Mouse (Mus musculus) liver, embryonic 15.5 days (tissue): ENCODE data around the gene 3110082I17Rik. TPM values are rescaled to one million over a fixed set of nuclear protein-coding genes. Genes with fewer than 3 reads are reported as not detected.

ENCODE experiments used
- ATAC-seq: fragments of 200-750 bp; cut with Nextera tagmentation; 2 replicates; pipeline ENCODE4 v1.8.0; 2017; ENCODE audit warnings: moderate number of reproducible peaks, mild to moderate bottlenecking, moderate library complexity; ENCODE audit not compliant: insufficient read depth
- H3K27ac ChIP-seq: fragments of 300-500 bp; sonication (generic); replicated peaks from 2 replicates; pipeline ENCODE4 v1.5.1; 2015; ENCODE audit warnings: mild to moderate bottlenecking, inconsistent platforms
- H3K27me3 ChIP-seq: fragments of 300-500 bp; sonication (generic); 2 replicates; pipeline ENCODE4 v1.6.1; 2015; ENCODE audit warnings: mild to moderate bottlenecking, inconsistent platforms
- H3K36me3 ChIP-seq: fragments of 300-500 bp; sonication (generic); replicated peaks from 2 replicates; pipeline ENCODE4 v1.6.1; 2015; ENCODE audit warnings: moderate library complexity, mild to moderate bottlenecking, inconsistent platforms
- H3K4me1 ChIP-seq: fragments of 300-500 bp; sonication (generic); replicated peaks from 2 replicates; pipeline ENCODE4 v1.6.1; 2015; ENCODE audit warnings: inconsistent platforms
- H3K4me2 ChIP-seq: fragments of 300-500 bp; sonication (generic); 2 replicates; pipeline ENCODE4 v1.6.1; 2015; ENCODE audit warnings: moderate library complexity, mild to moderate bottlenecking, inconsistent platforms
- H3K4me3 ChIP-seq: fragments of 300-500 bp; sonication (generic); replicated peaks from 2 replicates; pipeline ENCODE4 v1.5.1; 2015; ENCODE audit warnings: mild to moderate bottlenecking, inconsistent platforms
- H3K9ac ChIP-seq: fragments of 300-500 bp; sonication (generic); 2 replicates; pipeline ENCODE4 v1.6.1; 2015; ENCODE audit warnings: moderate library complexity, mild to moderate bottlenecking, inconsistent platforms
- H3K9me3 ChIP-seq: fragments of 300-500 bp; sonication (generic); replicated peaks from 2 replicates; pipeline ENCODE4 v1.6.1; 2016; ENCODE audit warnings: inconsistent platforms
- WGBS: fragments of 180-500 bp; shearing (Covaris S2); methylation state at CpG from one replicate; pipeline ENCODE4 v1.1.7; 2015; ENCODE audit warnings: mixed read lengths; ENCODE audit not compliant: insufficient replicate concordance; 5-methylcytosine and 5-hydroxymethylcytosine counted together
- polyA plus RNA-seq: library from polyadenylated mRNA; unstranded; fragments of >200 nt; fragmentation: Nextera tagmentation; extraction: Ambion mirVana; gene quantifications from 2 replicates; pipeline ENCODE4 v1.2.1, GENCODE M21; 2015

Gene 3110082I17Rik
- polyA plus RNA-seq, 1 experiment from 2014 or later = 12.0 TPM

DNA sequence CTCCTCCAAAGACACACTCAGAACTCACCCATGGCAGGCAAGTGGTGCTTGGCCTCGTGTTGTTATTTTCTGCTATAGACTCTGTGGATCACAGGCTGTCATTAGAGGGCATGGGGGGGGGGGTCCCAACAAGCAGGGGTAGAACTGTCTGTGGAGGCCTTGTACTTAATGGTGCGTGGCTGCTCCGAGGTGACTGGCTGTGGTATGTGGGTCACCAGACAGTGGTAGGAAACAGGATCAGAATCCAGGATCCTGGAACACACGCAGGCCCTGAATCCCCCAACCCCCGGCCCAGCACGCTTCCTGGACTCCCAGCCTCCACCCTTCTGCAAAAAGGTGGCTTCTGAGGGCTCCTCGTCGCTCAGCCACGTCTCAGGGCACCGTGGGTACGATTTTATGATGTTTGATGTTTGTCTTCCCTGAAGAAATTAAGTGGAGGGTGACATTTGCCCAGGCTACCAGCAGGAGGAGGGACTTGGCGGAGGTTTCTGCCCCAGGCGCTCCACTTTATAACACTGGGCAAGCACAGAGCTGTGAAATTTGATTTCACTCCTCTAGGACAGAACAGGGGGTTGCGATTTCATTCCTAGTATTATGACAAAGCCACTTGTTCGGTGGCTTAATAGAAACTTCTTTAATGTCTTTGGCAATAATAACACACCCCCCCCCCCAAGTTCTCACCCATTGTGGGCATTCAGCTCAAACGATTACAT, 126.9 kb downstream of the 3110082I17Rik start:
- Histone ChIP-seq H3K27me3 (no peaks in the 10 kb centered on the region), H3K27ac (no peak overlapping the region), H3K4me2 (no peak overlapping the region), H3K4me1 (peaks cover 19% of the 10 kb centered on the region), H3K9ac (no peak overlapping the region), H3K9me3 (no peaks in the 10 kb centered on the region), H3K36me3 (peaks cover 22% of the 10 kb centered on the region), H3K4me3 (no peak overlapping the region)
- 77% methylated on average over 16 of the region's 16 CpGs for WGBS
- no peak for ATAC-seq

DNA sequence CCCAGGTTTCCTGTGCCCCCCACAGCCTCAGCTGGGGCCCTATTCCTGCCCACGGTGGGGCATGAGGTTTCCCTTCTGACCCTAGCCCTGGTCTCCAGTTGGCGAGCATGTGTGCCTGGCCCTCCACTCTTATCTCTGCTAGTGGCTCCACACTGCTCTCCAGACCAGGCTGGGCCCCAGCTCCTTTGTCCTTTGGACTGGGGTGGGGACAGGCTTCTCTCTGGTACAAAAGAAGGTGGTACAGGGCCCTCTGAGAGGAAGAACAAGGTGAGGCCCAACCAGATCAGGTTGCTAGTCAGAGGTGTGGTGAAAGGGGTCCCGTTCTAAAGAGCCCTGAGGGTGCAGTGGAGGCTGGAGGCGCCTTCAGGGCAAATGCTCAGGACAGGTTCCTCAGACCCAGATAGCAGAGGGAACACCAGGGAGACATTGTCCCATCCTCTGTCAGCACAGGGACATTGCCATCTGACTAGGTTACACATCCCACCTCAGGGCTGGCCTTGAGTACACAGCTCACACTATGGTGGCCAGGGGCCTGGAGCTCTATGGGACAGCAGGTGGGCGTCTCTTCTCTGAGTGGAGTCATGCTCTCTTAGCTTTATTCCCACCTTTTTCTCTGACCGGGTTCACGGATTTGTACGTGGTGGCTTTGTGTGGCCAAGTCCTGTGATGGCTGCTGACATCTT, 127.6 kb downstream of the 3110082I17Rik start:
- H3K27me3 ChIP-seq = no peaks in the 10 kb centered on the region
- H3K27ac ChIP-seq = peak overlapping the region; percentile 5; the same call in 1 of the 2 replicates
- H3K4me3 ChIP-seq = no peak overlapping the region
- no peaks in the 10 kb centered on the region for H3K9me3 ChIP-seq
- peak; percentile 40 for ATAC-seq
- peaks cover 16% of the 10 kb centered on the region for H3K4me1 ChIP-seq
- WGBS = 65% methylated on average over 8 of the region's 8 CpGs
- H3K4me2 ChIP-seq = no peak overlapping the region
- no peak overlapping the region for H3K9ac ChIP-seq
- peaks cover 14% of the 10 kb centered on the region for H3K36me3 ChIP-seq

GRCm38 (mm10) chr5:139331742-139332141, 128.6 kb downstream of the 3110082I17Rik start:
- H3K4me2 ChIP-seq = no peak overlapping the region
- H3K27ac ChIP-seq = no peak overlapping the region
- H3K9me3 ChIP-seq = no peaks in the 10 kb centered on the region
- WGBS = 13% methylated on average over 8 of the region's 8 CpGs
- H3K9ac ChIP-seq = no peak overlapping the region
- H3K27me3 ChIP-seq = peaks cover 6% of the 10 kb centered on the region; the same call in 1 of the 2 replicates
- H3K4me1 ChIP-seq = peaks cover 25% of the 10 kb centered on the region
- ATAC-seq = no peak
- peaks cover 6% of the 10 kb centered on the region for H3K36me3 ChIP-seq
- H3K4me3 ChIP-seq = no peak overlapping the region

GRCm38 (mm10) chr5:139330766-139331165, 129.6 kb downstream of the 3110082I17Rik start:
- H3K36me3 ChIP-seq = no peaks in the 10 kb centered on the region
- H3K9me3 ChIP-seq = no peaks in the 10 kb centered on the region
- WGBS = 56% methylated on average over 7 of the region's 7 CpGs
- no peak for ATAC-seq
- H3K27ac ChIP-seq = no peak overlapping the region
- no peak overlapping the region for H3K4me2 ChIP-seq
- H3K27me3 ChIP-seq = peaks cover 13% of the 10 kb centered on the region
- H3K4me1 ChIP-seq = peaks cover 35% of the 10 kb centered on the region
- H3K4me3 ChIP-seq = no peak overlapping the region
- no peak overlapping the region for H3K9ac ChIP-seq

- Histone ChIP-seq H3K27ac (peak overlapping the region; percentile 64; the same call in 1 of the 2 replicates), H3K4me1 (peaks cover 51% of the 10 kb centered on the region), H3K36me3 (no peaks in the 10 kb centered on the region), H3K9me3 (no peaks in the 10 kb centered on the region), H3K4me3 (no peak overlapping the region), H3K4me2 (no peak overlapping the region), H3K27me3 (peaks cover 39% of the 10 kb centered on the region), H3K9ac (no peak overlapping the region)
- no peak for ATAC-seq
- 17% methylated on average over 7 of the region's 7 CpGs for WGBS
Measured at GRCm38 (mm10) chr5:139327634-139328020, 132.7 kb downstream of the 3110082I17Rik start.

GRCm38 (mm10) chr5:139326986-139327633, 133.2 kb downstream of the 3110082I17Rik start:
- Histone ChIP-seq H3K4me1 (peaks cover 45% of the 10 kb centered on the region), H3K9ac (no peak overlapping the region), H3K27ac (peak overlapping the region; percentile 64), H3K36me3 (no peaks in the 10 kb centered on the region), H3K27me3 (peaks cover 39% of the 10 kb centered on the region), H3K4me3 (no peak overlapping the region), H3K9me3 (no peaks in the 10 kb centered on the region), H3K4me2 (no peak overlapping the region)
- no peak for ATAC-seq
- WGBS = 58% methylated on average over 7 of the region's 7 CpGs

GRCm38 (mm10) chr5:139326111-139326696, 134.1 kb downstream of the 3110082I17Rik start:
- peaks cover 39% of the 10 kb centered on the region for H3K27me3 ChIP-seq
- no peaks in the 10 kb centered on the region for H3K9me3 ChIP-seq
- H3K9ac ChIP-seq = no peak overlapping the region
- H3K4me1 ChIP-seq = peaks cover 41% of the 10 kb centered on the region
- ATAC-seq = no peak
- 51% methylated on average over 13 of the region's 13 CpGs for WGBS
- no peaks in the 10 kb centered on the region for H3K36me3 ChIP-seq
- peak overlapping the region; percentile 94 for H3K4me2 ChIP-seq
- H3K27ac ChIP-seq = no peak overlapping the region
- peak overlapping the region; percentile 64; the same call in 1 of the 2 replicates for H3K4me3 ChIP-seq

GRCm38 (mm10) chr5:139325395-139325966, 134.8 kb downstream of the 3110082I17Rik start, which contains the start of gene Adap1:
Gene Adap1 (minus strand): TSS chr5:139325622.
- Histone ChIP-seq H3K4me2 (peak within 1 kb of the TSS; percentile 94), H3K9me3 (no peaks in the 10 kb centered on the region), H3K4me1 (peaks cover 41% of the 10 kb centered on the region), H3K27ac (peak within 1 kb of the TSS; percentile 70), H3K36me3 (no peaks in the 10 kb centered on the region), H3K27me3 (peaks cover 39% of the 10 kb centered on the region), H3K4me3 (peak within 1 kb of the TSS; percentile 64), H3K9ac (peak within 1 kb of the TSS; percentile 56; the same call in 1 of the 2 replicates)
- 1% methylated on average over 61 of the region's 61 CpGs for WGBS
- ATAC-seq = peak; percentile 73

GRCm38 (mm10) chr5:139324691-139325394, 135.5 kb downstream of the 3110082I17Rik start:
- peak overlapping the region; percentile 56; the same call in 1 of the 2 replicates for H3K9ac ChIP-seq
- H3K36me3 ChIP-seq = no peaks in the 10 kb centered on the region
- ATAC-seq = peak; percentile 28; the same call in 1 of the 2 replicates
- H3K4me1 ChIP-seq = peaks cover 41% of the 10 kb centered on the region
- H3K27me3 ChIP-seq = peaks cover 39% of the 10 kb centered on the region
- H3K27ac ChIP-seq = peak overlapping the region; percentile 70
- WGBS = 2% methylated on average over 56 of the region's 62 CpGs
- peak overlapping the region; percentile 64 for H3K4me3 ChIP-seq
- H3K9me3 ChIP-seq = no peaks in the 10 kb centered on the region
- H3K4me2 ChIP-seq = peak overlapping the region; percentile 94

DNA sequence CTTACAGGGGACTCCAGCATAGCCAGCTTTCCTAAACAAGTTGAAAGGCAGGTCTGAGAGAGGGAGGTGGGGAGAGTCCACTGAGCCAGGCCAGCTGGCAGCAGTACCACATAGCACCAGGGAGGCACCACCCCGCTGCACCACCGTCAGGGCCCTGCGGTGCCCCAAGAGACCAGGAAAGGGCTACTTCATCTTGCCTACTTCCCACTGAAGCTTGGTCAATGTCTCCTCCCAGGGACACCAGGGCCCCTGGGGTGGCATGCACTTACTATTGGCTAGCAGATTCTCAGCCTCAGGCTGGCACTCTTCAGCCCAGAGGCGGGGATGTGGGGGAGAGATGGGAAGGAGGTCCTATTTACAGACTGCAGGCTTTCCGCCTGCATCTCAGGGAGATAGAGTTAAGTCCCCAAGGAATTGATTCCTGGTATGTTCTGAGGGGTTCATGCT, 136.3 kb downstream of the 3110082I17Rik start:
- Histone ChIP-seq H3K36me3 (no peaks in the 10 kb centered on the region), H3K4me3 (peak overlapping the region; percentile 64), H3K27ac (peak overlapping the region; percentile 55), H3K4me1 (peaks cover 41% of the 10 kb centered on the region), H3K27me3 (peaks cover 39% of the 10 kb centered on the region), H3K9me3 (no peaks in the 10 kb centered on the region), H3K9ac (no peak overlapping the region), H3K4me2 (peak overlapping the region; percentile 94)
- WGBS = 57% methylated on average over 5 of the region's 5 CpGs
- ATAC-seq = no peak
